Mouse (Mus musculus) liver, embryonic 12.5 days (tissue): ENCODE measurements at regions not wholly inside any gene's neighbourhood (a gene's known extent, or its start where the extent isn't known, plus 50 kb on each side); places are given as distances from the start of the nearest gene placed in this dataset.

Experiments used
- ATAC-seq: fragments of 200-750 bp; cut with Nextera tagmentation; 2 replicates; pipeline ENCODE4 v1.8.0; 2017; ENCODE audit warnings: moderate number of reproducible peaks, mild to moderate bottlenecking, moderate library complexity
- H3K27ac ChIP-seq: fragments of 300-500 bp; sonication (generic); 2 replicates; pipeline ENCODE4 v1.5.1; 2016; ENCODE audit warnings: mild to moderate bottlenecking
- H3K27me3 ChIP-seq: fragments of 300-500 bp; sonication (generic); replicated peaks from 2 replicates; pipeline ENCODE4 v1.6.1; 2016; ENCODE audit warnings: mild to moderate bottlenecking, moderate library complexity
- H3K36me3 ChIP-seq: fragments of 300-500 bp; sonication (generic); 2 replicates; pipeline ENCODE4 v1.6.1; 2016; ENCODE audit warnings: mild to moderate bottlenecking, moderate library complexity
- H3K4me1 ChIP-seq: fragments of 300-500 bp; sonication (generic); 2 replicates; pipeline ENCODE4 v1.6.1; 2016
- H3K4me2 ChIP-seq: fragments of 300-500 bp; sonication (generic); 2 replicates; pipeline ENCODE4 v1.6.1; 2016; ENCODE audit warnings: mild to moderate bottlenecking, moderate library complexity
- H3K4me3 ChIP-seq: fragments of 300-500 bp; sonication (generic); 2 replicates; pipeline ENCODE4 v1.5.1; 2016; ENCODE audit warnings: mild to moderate bottlenecking, moderate library complexity
- H3K9ac ChIP-seq: fragments of 300-500 bp; sonication (generic); 2 replicates; pipeline ENCODE4 v1.6.1; 2016; ENCODE audit warnings: mild to moderate bottlenecking, moderate library complexity
- H3K9me3 ChIP-seq: fragments of 300-500 bp; sonication (generic); replicated peaks from 2 replicates; pipeline ENCODE4 v1.6.1; 2016; ENCODE audit warnings: mild to moderate bottlenecking, moderate library complexity
- WGBS: fragments of 180-500 bp; shearing (Covaris S2); methylation state at CpG from one replicate; pipeline ENCODE4 v1.1.7; 2016; ENCODE audit not compliant: insufficient replicate concordance; 5-methylcytosine and 5-hydroxymethylcytosine counted together

GRCm38 (mm10) chr1:184262975-184263374 is 228.9 kb upstream of the 1700056E22Rik start:
- no peak for ATAC-seq
- Histone ChIP-seq H3K27me3 (no peaks in the 10 kb centered on the region), H3K27ac (no peak overlapping the region), H3K4me3 (no peak overlapping the region), H3K4me2 (no peak overlapping the region), H3K4me1 (no peaks in the 10 kb centered on the region), H3K36me3 (no peaks in the 10 kb centered on the region), H3K9me3 (no peaks in the 10 kb centered on the region), H3K9ac (no peak overlapping the region)
- WGBS, result 41% methylated on average over 2 of the region's 2 CpGs

GRCm38 (mm10) chr1:184261385-184261727 is 227.3 kb upstream of the 1700056E22Rik start:
- Histone ChIP-seq H3K4me1 (no peaks in the 10 kb centered on the region), H3K27me3 (no peaks in the 10 kb centered on the region), H3K9ac (no peak overlapping the region), H3K9me3 (no peaks in the 10 kb centered on the region), H3K27ac (no peak overlapping the region), H3K4me3 (no peak overlapping the region), H3K36me3 (no peaks in the 10 kb centered on the region), H3K4me2 (no peak overlapping the region)
- 65% methylated on average over 6 of the region's 6 CpGs for WGBS
- ATAC-seq, result no peak

- H3K9ac ChIP-seq, result no peak overlapping the region
- WGBS, result 51% methylated on average over 6 of the region's 6 CpGs
- ATAC-seq, result no peak
- no peaks in the 10 kb centered on the region for H3K36me3 ChIP-seq
- H3K4me1 ChIP-seq, result no peaks in the 10 kb centered on the region
- H3K27ac ChIP-seq, result no peak overlapping the region
- no peak overlapping the region for H3K4me2 ChIP-seq
- H3K27me3 ChIP-seq, result no peaks in the 10 kb centered on the region
- H3K4me3 ChIP-seq, result no peak overlapping the region
- no peaks in the 10 kb centered on the region for H3K9me3 ChIP-seq
These were observed 226.8 kb upstream of the 1700056E22Rik start for GRCm38 (mm10) chr1:184260722-184261384.

GRCm38 (mm10) chr1:184259853-184260252 is 225.8 kb upstream of the 1700056E22Rik start:
- Histone ChIP-seq H3K27ac (no peak overlapping the region), H3K4me2 (no peak overlapping the region), H3K9ac (no peak overlapping the region), H3K36me3 (no peaks in the 10 kb centered on the region), H3K27me3 (no peaks in the 10 kb centered on the region), H3K4me1 (no peaks in the 10 kb centered on the region), H3K4me3 (no peak overlapping the region), H3K9me3 (no peaks in the 10 kb centered on the region)
- WGBS, result 64% methylated on average over 9 of the region's 9 CpGs
- ATAC-seq, result no peak

- H3K4me2 ChIP-seq, result no peak overlapping the region
These were observed 223.3 kb upstream of the 1700056E22Rik start for GRCm38 (mm10) chr1:184257356-184257755.

GRCm38 (mm10) chr1:184254951-184255350 is 220.8 kb upstream of the 1700056E22Rik start:
- WGBS, result 64% methylated on average over 4 of the region's 4 CpGs
- Histone ChIP-seq H3K9ac (no peak overlapping the region), H3K9me3 (no peaks in the 10 kb centered on the region), H3K4me2 (no peak overlapping the region), H3K4me3 (no peak overlapping the region), H3K27me3 (no peaks in the 10 kb centered on the region), H3K27ac (no peak overlapping the region), H3K36me3 (no peaks in the 10 kb centered on the region), H3K4me1 (no peaks in the 10 kb centered on the region)
- ATAC-seq, result no peak

More at GRCm38 (mm10) chr1:184257356-184257755, 223.3 kb upstream of the 1700056E22Rik start:
- whole genome bisulfite sequencing, result 74% methylated on average over 6 of the region's 6 CpGs
- Histone ChIP-seq H3K4me3 (no peak overlapping the region), H3K36me3 (no peaks in the 10 kb centered on the region), H3K27me3 (no peaks in the 10 kb centered on the region), H3K9ac (no peak overlapping the region), H3K4me1 (no peaks in the 10 kb centered on the region), H3K9me3 (no peaks in the 10 kb centered on the region), H3K27ac (no peak overlapping the region)
- no peak for ATAC-seq

GRCm38 (mm10) chr1:184244730-184245488 is 210.8 kb upstream of the 1700056E22Rik start:
- no peak overlapping the region for H3K9ac ChIP-seq
- H3K4me2 ChIP-seq, result no peak overlapping the region
- H3K27me3 ChIP-seq, result no peaks in the 10 kb centered on the region
- WGBS, result 67% methylated on average over 23 of the region's 23 CpGs
- no peaks in the 10 kb centered on the region for H3K9me3 ChIP-seq
- no peak for ATAC-seq
- H3K27ac ChIP-seq, result no peak overlapping the region
- H3K4me1 ChIP-seq, result no peaks in the 10 kb centered on the region
- H3K4me3 ChIP-seq, result no peak overlapping the region
- no peaks in the 10 kb centered on the region for H3K36me3 ChIP-seq

- H3K4me2 ChIP-seq, result no peak overlapping the region
- no peak overlapping the region for H3K9ac ChIP-seq
- no peaks in the 10 kb centered on the region for H3K36me3 ChIP-seq
- H3K27me3 ChIP-seq, result no peaks in the 10 kb centered on the region
- no peak overlapping the region for H3K4me3 ChIP-seq
- ATAC-seq, result no peak
- H3K4me1 ChIP-seq, result no peaks in the 10 kb centered on the region
- H3K27ac ChIP-seq, result no peak overlapping the region
- H3K9me3 ChIP-seq, result no peaks in the 10 kb centered on the region
- WGBS, result 72% methylated on average over 9 of the region's 9 CpGs
These were observed 210.2 kb upstream of the 1700056E22Rik start for GRCm38 (mm10) chr1:184244296-184244695.

GRCm38 (mm10) chr1:184241846-184242245 is 207.7 kb upstream of the 1700056E22Rik start:
- H3K9ac ChIP-seq, result no peak overlapping the region
- no peaks in the 10 kb centered on the region for H3K36me3 ChIP-seq
- WGBS, result 57% methylated on average over 4 of the region's 4 CpGs
- no peak for ATAC-seq
- no peaks in the 10 kb centered on the region for H3K9me3 ChIP-seq
- no peak overlapping the region for H3K4me3 ChIP-seq
- H3K4me1 ChIP-seq, result no peaks in the 10 kb centered on the region
- no peak overlapping the region for H3K4me2 ChIP-seq
- H3K27ac ChIP-seq, result no peak overlapping the region
- H3K27me3 ChIP-seq, result no peaks in the 10 kb centered on the region

- no peak overlapping the region for H3K9ac ChIP-seq
- 0 out of 2 replicates have a peak, but pooled peaks cover 7% of the 10 kb centered on the region for H3K27me3 ChIP-seq
- peak overlapping the region; percentile 44 for H3K4me2 ChIP-seq
- H3K4me3 ChIP-seq, result no peak overlapping the region
- H3K4me1 ChIP-seq, result 0 out of 2 replicates have a peak, but pooled peaks cover 4% of the 10 kb centered on the region
- H3K9me3 ChIP-seq, result no peaks in the 10 kb centered on the region
- no peaks in the 10 kb centered on the region for H3K36me3 ChIP-seq
- no peak overlapping the region for H3K27ac ChIP-seq
- WGBS, result 14% methylated on average over 25 of the region's 25 CpGs
- 0 out of 2 replicates have a peak, but pooled peaks have one; percentile 52 for ATAC-seq
These were observed 201.3 kb upstream of the 1700056E22Rik start for GRCm38 (mm10) chr1:184235131-184235983.

- H3K4me3 ChIP-seq, result no peak overlapping the region
- no peak overlapping the region for H3K9ac ChIP-seq
- no peak overlapping the region for H3K27ac ChIP-seq
- no peak overlapping the region for H3K4me2 ChIP-seq
- ATAC-seq, result no peak
- 57% methylated on average over 8 of the region's 8 CpGs for WGBS
- H3K36me3 ChIP-seq, result no peaks in the 10 kb centered on the region
- H3K27me3 ChIP-seq, result 0 out of 2 replicates have a peak, but pooled peaks cover 7% of the 10 kb centered on the region
- H3K4me1 ChIP-seq, result 0 out of 2 replicates have a peak, but pooled peaks cover 4% of the 10 kb centered on the region
- H3K9me3 ChIP-seq, result no peaks in the 10 kb centered on the region
These were observed 200.4 kb upstream of the 1700056E22Rik start for GRCm38 (mm10) chr1:184234320-184234988.
